Mouse (Mus musculus) myocyte (in vitro differentiated cells): Measurements from ENCODE around the gene Spata16.

Experiments used
- CEBPB ChIP-seq: IDR thresholded peaks from 2 replicates; pipeline ENCODE4 v1.6.1; 2011; ENCODE audit warnings: mild to moderate bottlenecking, moderate library complexity; ENCODE audit not compliant: poor library complexity, insufficient read depth, severe bottlenecking
- E2F4 ChIP-seq: IDR thresholded peaks from one replicate; pipeline ENCODE4 v1.6.1; 2011; ENCODE audit warnings: mild to moderate bottlenecking, control low read depth, moderate library complexity; ENCODE audit not compliant: insufficient read depth
- MAX ChIP-seq: IDR thresholded peaks from one replicate; pipeline ENCODE4 v1.6.1; 2011; ENCODE audit warnings: low read depth, mild to moderate bottlenecking, control low read depth
- MYOG ChIP-seq, 3 experiments: IDR thresholded peaks; one replicate each; pipeline ENCODE4 v1.6.1; 2011; ENCODE audit warnings: control low read depth in 2 of 3, low read depth in 2 of 3, mild to moderate bottlenecking in 2 of 3; ENCODE audit not compliant: insufficient read length in 2 of 3, control insufficient read depth in 1 of 3, insufficient read depth in 1 of 3
- POLR2A ChIP-seq: IDR thresholded peaks from one replicate; pipeline ENCODE4 v1.6.1; 2011; ENCODE audit warnings: low read depth, mild to moderate bottlenecking, control low read depth, moderate library complexity; ENCODE audit not compliant: insufficient read length
- POLR2AphosphoS2 ChIP-seq: IDR thresholded peaks from one replicate; pipeline ENCODE4 v1.6.1; 2011; ENCODE audit warnings: low read depth, control low read depth; ENCODE audit not compliant: insufficient read length
- REST ChIP-seq: IDR thresholded peaks from one replicate; pipeline ENCODE4 v1.6.1; 2011; ENCODE audit warnings: mild to moderate bottlenecking, control low read depth, moderate library complexity; ENCODE audit not compliant: insufficient read depth, insufficient read length
- SRF ChIP-seq: IDR thresholded peaks from one replicate; pipeline ENCODE4 v1.6.1; 2011; ENCODE audit warnings: low read depth; ENCODE audit not compliant: control insufficient read depth, insufficient read length
- TCF12 ChIP-seq: IDR thresholded peaks from one replicate; pipeline ENCODE4 v1.6.1; 2011; ENCODE audit warnings: mild to moderate bottlenecking, control low read depth; ENCODE audit not compliant: poor library complexity, insufficient read depth, severe bottlenecking
- TCF3 ChIP-seq: IDR thresholded peaks from one replicate; pipeline ENCODE4 v1.6.1; 2011; ENCODE audit warnings: low read depth, control low read depth; ENCODE audit not compliant: insufficient read length
- USF1 ChIP-seq: IDR thresholded peaks from one replicate; pipeline ENCODE4 v1.6.1; 2011; ENCODE audit warnings: low read depth, mild to moderate bottlenecking, control low read depth, moderate library complexity

DNA sequence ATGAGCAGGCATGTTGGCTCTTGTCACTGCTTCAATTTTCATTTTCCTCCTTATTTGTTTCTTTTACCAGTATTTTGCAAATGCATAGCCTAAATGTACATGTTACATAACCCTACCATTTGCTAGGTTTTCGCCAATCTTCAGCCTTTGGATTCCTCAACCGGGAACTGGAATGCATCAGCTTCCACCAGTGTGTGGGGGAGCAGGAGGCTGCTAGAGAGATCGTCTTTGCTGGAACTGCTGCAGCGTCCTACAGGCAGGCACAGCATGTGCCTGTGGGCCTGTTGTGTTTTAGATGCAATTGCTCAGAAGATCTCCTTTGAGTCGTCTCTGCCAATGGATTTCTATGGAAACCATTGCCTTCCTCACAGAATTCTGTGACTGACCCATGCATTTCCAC, 182.0 kb downstream of the Spata16 start:
- TF ChIP-seq POLR2A (no peak), POLR2AphosphoS2 (no peak), USF1 (no peak), MAX (no peak), TCF3 (no peak), TCF12 (no peak), MYOG (IDR thresholded peaks at IDR 0.05; ENCODE audit: control insufficient read depth in 1 of 3, insufficient read depth in 1 of 3, insufficient read length in 2 of 3, low read depth in 2 of 3) (no peak), SRF (no peak), E2F4 (no peak), CEBPB (no peak), REST (no peak)
